Mouse (Mus musculus) midbrain, embryonic 13.5 days (tissue): Measurements from ENCODE around the gene Usp29. TPM values are rescaled to one million over a fixed set of nuclear protein-coding genes. Genes with fewer than 3 reads are reported as not detected.
"Not testable (repeated sequence)": the region's sequence is repeated elsewhere in the genome, so short reads cannot be mapped to it uniquely, and the experiment has no call there.

Source experiments
- ATAC-seq: fragments of 200-750 bp; cut with Nextera tagmentation; 2 replicates; pipeline ENCODE4 v1.8.0; 2017; ENCODE audit warnings: mild to moderate bottlenecking, moderate TSS enrichment, moderate library complexity
- H3K27ac ChIP-seq: fragments of 300-500 bp; sonication (generic); 2 replicates; pipeline ENCODE4 v1.5.1; 2015; ENCODE audit warnings: inconsistent platforms, mild to moderate bottlenecking, moderate library complexity
- H3K27me3 ChIP-seq: fragments of 300-500 bp; sonication (generic); 2 replicates; pipeline ENCODE4 v1.6.1; 2015; ENCODE audit warnings: mild to moderate bottlenecking, inconsistent platforms
- H3K36me3 ChIP-seq: fragments of 300-500 bp; sonication (generic); 2 replicates; pipeline ENCODE4 v1.6.1; 2015; ENCODE audit warnings: mild to moderate bottlenecking, inconsistent platforms
- H3K4me1 ChIP-seq: fragments of 300-500 bp; sonication (generic); replicated peaks from 2 replicates; pipeline ENCODE4 v1.6.1; 2015; ENCODE audit warnings: inconsistent platforms
- H3K4me2 ChIP-seq: fragments of 300-500 bp; sonication (generic); replicated peaks from 2 replicates; pipeline ENCODE4 v1.6.1; 2015; ENCODE audit warnings: moderate library complexity, mild to moderate bottlenecking, inconsistent platforms
- H3K4me3 ChIP-seq: fragments of 300-500 bp; sonication (generic); replicated peaks from 2 replicates; pipeline ENCODE4 v1.5.1; 2015; ENCODE audit warnings: mild to moderate bottlenecking, inconsistent platforms
- H3K9ac ChIP-seq: fragments of 300-500 bp; sonication (generic); replicated peaks from 2 replicates; pipeline ENCODE4 v1.6.1; 2015; ENCODE audit warnings: mild to moderate bottlenecking, inconsistent platforms
- H3K9me3 ChIP-seq: fragments of 300-500 bp; sonication (generic); 2 replicates; pipeline ENCODE4 v1.6.1; 2016; ENCODE audit warnings: mild to moderate bottlenecking, inconsistent platforms
- WGBS: fragments of 180-500 bp; shearing (Covaris S2); methylation state at CpG from one replicate; pipeline ENCODE4 v1.1.7; 2015; 5-methylcytosine and 5-hydroxymethylcytosine counted together
- polyA plus RNA-seq: library from polyadenylated mRNA; unstranded; fragments of >200 nt; fragmentation: Nextera tagmentation; extraction: Ambion mirVana; gene quantifications from 2 replicates; pipeline ENCODE4 v1.2.1, GENCODE M21; 2015

The Usp29 gene
- polyA plus RNA-seq, 1 experiment from 2014 or later, result 31.1 TPM

DNA sequence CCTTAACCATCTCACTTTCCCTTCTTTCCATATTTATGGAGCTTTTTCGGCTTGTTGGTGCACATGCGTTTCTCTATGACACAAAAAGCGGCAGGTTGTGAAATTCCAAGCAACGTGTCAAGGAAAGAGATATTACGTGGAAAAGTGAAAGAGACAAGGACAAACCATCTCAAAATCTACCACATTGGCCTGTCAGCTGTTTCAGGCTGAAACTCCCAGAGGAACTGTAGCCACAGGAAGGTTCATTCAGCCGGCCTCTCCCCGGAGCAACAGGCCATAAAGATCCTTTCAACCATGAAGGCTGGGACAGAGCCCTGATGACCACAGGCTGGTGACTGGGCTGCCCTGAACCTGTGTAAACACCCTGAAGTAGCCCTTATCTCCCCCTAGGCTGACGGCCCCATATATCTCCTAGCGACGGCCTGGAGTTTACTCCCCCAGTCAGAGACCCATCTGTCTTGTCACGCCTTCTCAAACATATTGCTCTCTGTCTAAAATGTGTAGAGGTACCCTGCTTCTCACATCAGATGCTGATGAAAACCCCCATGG is 43.6 kb downstream of the Usp29 start:
- H3K4me3 ChIP-seq, H3K27me3 ChIP-seq, H3K9ac ChIP-seq, ATAC-seq, H3K4me2 ChIP-seq, H3K36me3 ChIP-seq, H3K27ac ChIP-seq, H3K9me3 ChIP-seq: not testable (repeated sequence)
- WGBS, result 63% methylated on average over 11 of the region's 11 CpGs
- peaks cover 24% of the 10 kb centered on the region for H3K4me1 ChIP-seq

DNA sequence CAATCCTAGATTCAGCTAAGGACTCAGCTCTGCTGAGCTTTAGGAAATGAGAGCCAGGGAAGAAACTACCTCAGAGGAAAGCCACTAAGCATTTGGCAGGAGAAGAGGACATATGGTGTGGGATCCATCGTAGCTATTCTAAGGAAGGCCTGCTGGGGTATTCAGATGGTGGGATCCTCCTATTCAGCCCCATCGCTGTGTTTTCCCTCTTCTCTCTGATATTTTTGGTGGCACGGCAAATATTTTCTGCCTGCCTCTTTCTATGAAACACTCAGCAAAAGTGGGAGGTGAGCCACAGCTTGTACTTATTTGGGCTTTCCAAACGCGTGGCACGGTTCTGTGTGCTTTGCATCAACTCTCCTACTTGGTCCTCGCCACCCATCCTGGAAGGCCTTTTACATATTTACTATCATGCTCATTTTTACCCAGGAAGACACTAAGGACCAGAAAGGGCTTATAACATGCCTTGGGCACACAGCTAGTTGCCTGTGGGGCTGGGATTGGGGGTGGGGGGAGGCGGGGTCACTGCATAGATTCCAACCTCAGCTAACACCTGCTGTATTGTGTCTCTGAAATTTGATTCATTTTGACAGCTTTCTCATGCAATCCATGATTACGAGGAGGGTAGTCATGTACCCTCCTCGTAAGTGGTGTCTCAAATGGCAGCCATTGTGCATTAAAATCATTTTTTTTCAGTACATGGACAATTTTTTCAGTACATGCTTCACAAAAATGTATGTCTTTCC is 46.1 kb downstream of the Usp29 start:
- no peak for ATAC-seq
- 92% methylated on average over 10 of the region's 10 CpGs for WGBS
- H3K27ac ChIP-seq, result no peak overlapping the region
- no peaks in the 10 kb centered on the region for H3K27me3 ChIP-seq
- H3K9ac ChIP-seq, result no peak overlapping the region
- no peak overlapping the region for H3K4me2 ChIP-seq
- H3K4me1 ChIP-seq, result peaks cover 13% of the 10 kb centered on the region
- no peak overlapping the region for H3K4me3 ChIP-seq
- no peaks in the 10 kb centered on the region for H3K36me3 ChIP-seq
- H3K9me3 ChIP-seq, result no peaks in the 10 kb centered on the region

DNA sequence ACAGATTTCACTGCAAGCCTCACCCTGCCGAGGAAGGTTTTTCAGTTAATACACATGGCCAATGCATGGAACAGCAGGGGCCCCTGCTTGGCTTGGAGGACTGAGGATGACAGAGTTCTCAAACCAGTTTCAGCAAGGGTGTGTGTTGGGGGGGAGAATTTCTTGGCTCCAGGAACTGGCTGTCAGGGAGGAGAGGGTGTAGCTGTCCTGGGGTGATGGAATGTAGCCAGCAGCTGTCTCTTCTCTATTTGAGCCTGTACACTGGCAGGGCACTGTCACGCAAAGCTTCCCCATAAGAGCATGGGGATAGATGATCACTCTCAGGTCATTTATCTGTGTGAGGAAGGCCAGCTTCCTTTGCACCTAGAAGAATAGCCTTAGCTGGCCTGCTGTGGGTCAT is 46.7 kb downstream of the Usp29 start:
- H3K27ac ChIP-seq, result 0 out of 2 replicates have a peak overlapping the region, but pooled peaks have one; percentile 47

DNA sequence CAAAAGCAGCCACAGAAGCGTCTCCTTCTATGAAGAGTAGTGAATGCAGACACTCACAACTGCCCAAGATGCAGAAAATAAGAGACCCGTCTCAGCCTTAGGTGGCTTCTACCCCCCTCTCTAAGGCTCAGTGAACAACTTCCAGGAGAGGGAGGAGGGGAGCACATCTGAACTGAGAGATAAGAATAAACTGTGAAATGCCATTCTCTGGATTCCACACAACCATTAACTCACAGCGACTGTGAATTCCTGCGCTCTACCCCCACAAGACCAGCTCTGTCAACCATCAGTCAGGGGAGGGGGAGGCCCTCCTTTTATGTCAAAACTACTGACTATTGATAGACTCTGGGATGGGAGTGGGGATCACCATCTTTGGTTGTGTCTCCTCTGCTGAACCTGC is 47.3 kb downstream of the Usp29 start:
- no peak overlapping the region for H3K9ac ChIP-seq
- WGBS, result 58% methylated on average over 4 of the region's 4 CpGs
- no peaks in the 10 kb centered on the region for H3K36me3 ChIP-seq
- no peaks in the 10 kb centered on the region for H3K27me3 ChIP-seq
- H3K4me3 ChIP-seq, result no peak overlapping the region
- 0 out of 2 replicates have a peak overlapping the region, but pooled peaks have one; percentile 47 for H3K27ac ChIP-seq
- peaks cover 22% of the 10 kb centered on the region for H3K4me1 ChIP-seq
- ATAC-seq, result peak; percentile 16; the same call in 1 of the 2 replicates
- H3K4me2 ChIP-seq, result no peak overlapping the region
- H3K9me3 ChIP-seq, result no peaks in the 10 kb centered on the region

More for the DNA sequence above, 46.7 kb downstream of the Usp29 start:
- 68% methylated on average over 2 of the region's 2 CpGs for WGBS
- Histone ChIP-seq H3K4me2 (no peak overlapping the region), H3K36me3 (no peaks in the 10 kb centered on the region), H3K4me1 (peaks cover 18% of the 10 kb centered on the region), H3K9ac (no peak overlapping the region), H3K4me3 (no peak overlapping the region), H3K27me3 (no peaks in the 10 kb centered on the region), H3K9me3 (no peaks in the 10 kb centered on the region)
- ATAC-seq, result no peak

DNA sequence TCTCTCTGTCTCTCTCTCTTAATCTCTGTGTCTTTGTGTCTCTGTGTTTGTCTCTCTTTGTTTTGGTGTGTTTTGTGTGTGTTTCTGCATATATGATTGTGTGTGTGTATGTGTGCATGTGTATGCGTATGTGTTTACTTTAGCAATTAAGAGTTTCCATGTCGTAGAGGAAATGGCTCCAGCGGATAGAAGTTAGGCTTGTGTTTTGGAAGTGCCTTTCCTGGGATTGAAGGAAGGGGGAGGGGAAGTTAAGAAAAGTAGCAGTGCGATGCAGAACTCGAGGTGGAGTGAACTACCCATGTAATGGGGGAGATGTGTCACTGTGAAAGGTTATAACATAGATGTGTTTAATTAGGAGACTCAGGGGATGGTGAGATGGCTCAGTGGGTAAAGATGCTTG is 48.8 kb downstream of the Usp29 start:
- H3K4me1 ChIP-seq, result peaks cover 27% of the 10 kb centered on the region
- WGBS, result 91% methylated on average over 5 of the region's 5 CpGs
- no peaks in the 10 kb centered on the region for H3K36me3 ChIP-seq
- H3K4me2 ChIP-seq, result no peak overlapping the region
- H3K9me3 ChIP-seq, result no peaks in the 10 kb centered on the region
- H3K27ac ChIP-seq, result no peak overlapping the region
- H3K9ac ChIP-seq, result no peak overlapping the region
- no peaks in the 10 kb centered on the region for H3K27me3 ChIP-seq
- H3K4me3 ChIP-seq, result no peak overlapping the region
- no peak for ATAC-seq

DNA sequence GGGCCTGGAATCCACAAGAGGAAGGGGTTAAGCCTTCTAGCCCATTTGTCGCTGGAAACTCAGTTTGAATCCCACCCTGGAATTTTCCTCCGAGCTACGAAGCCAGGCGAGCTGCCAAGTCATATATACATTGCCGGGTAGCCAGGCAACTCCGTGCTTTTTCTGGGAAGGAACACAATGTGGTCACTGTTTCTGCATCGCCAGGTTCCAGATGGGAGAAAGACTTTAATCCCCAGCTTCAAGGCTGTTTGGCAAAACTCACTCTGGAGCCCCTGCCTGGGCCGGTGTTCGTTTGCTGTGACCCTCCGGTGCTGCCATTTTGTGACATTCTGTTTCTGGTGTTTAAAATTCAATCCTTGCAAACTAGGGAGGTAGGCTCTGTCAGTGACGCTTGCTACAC is 51.2 kb downstream of the Usp29 start:
- 39% methylated on average over 11 of the region's 11 CpGs for WGBS
- H3K4me1 ChIP-seq, result peaks cover 34% of the 10 kb centered on the region
- H3K9me3 ChIP-seq, result no peaks in the 10 kb centered on the region
- H3K9ac ChIP-seq, result no peak overlapping the region
- peak; percentile 56 for ATAC-seq
- H3K27ac ChIP-seq, result peak overlapping the region; percentile 15
- no peak overlapping the region for H3K4me3 ChIP-seq
- no peak overlapping the region for H3K4me2 ChIP-seq
- no peaks in the 10 kb centered on the region for H3K36me3 ChIP-seq
- no peaks in the 10 kb centered on the region for H3K27me3 ChIP-seq

DNA sequence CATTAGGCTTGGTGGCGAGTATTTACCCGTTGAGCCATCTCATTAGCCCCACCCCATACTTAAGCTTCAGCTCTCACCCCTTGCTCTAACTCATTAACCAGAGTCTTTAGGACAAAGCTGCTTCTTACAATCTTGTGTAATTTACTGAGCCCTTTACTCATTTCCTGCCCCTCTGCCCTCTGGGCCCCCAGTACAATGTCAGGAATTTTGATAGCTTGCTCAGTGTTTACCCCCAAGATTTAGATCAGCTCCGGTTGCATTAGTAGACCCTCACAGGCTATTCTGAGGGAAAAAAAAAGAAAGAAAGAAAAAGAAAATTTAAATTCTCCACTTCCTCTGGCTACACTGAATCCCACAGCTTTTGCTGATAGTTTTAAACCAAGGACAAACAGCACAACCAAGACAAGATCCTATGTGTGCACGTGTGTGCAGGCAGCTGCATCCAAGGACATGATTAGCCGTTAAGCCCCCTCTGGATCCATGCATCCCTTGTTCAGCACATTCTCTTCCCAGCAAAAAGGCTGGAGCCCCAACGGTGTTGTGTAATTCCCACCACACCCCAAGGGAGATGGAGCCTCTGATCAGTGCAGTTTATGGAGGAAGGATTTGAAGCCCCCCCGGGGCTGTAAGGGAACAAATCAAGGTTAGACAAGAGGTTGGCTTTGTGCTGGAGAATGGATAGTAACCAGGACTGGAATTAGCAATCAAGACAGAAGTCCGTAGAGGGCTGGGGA is 54.1 kb downstream of the Usp29 start:
- H3K36me3 ChIP-seq, result no peaks in the 10 kb centered on the region
- H3K4me1 ChIP-seq, result peaks cover 24% of the 10 kb centered on the region
- H3K9me3 ChIP-seq, result no peaks in the 10 kb centered on the region
- H3K9ac ChIP-seq, result no peak overlapping the region
- 16% methylated on average over 8 of the region's 8 CpGs for WGBS
- H3K27ac ChIP-seq, result peak overlapping the region; percentile 35; the same call in 1 of the 2 replicates
- no peaks in the 10 kb centered on the region for H3K27me3 ChIP-seq
- H3K4me3 ChIP-seq, result no peak overlapping the region
- no peak overlapping the region for H3K4me2 ChIP-seq
- ATAC-seq, result peak; percentile 40

DNA sequence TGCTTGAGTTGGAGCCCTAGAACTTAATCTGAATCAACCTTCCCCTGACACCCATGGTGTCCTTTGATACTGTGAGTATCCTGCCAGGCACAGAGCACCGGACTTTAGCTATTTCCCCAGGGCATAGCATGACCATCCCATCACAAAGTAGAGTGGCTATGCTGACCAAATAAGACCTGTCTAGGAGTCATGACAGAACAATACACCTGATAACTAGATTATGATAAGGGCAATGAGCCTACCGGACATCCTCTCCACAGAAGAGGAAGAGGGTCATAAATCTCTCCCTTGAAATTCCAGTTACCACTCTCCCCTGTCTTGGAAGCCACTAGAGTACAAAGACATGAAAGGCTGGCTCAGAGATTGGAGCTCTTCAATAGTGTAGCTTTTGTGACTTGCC is 56.6 kb downstream of the Usp29 start:
- H3K4me1 ChIP-seq, result peaks cover 17% of the 10 kb centered on the region
- WGBS, result 82% methylated on average over 2 of the region's 2 CpGs
- no peak for ATAC-seq
- H3K9ac ChIP-seq, result no peak overlapping the region
- H3K27me3 ChIP-seq, result no peaks in the 10 kb centered on the region
- no peak overlapping the region for H3K27ac ChIP-seq
- no peaks in the 10 kb centered on the region for H3K9me3 ChIP-seq
- no peak overlapping the region for H3K4me2 ChIP-seq
- H3K36me3 ChIP-seq, result no peaks in the 10 kb centered on the region
- no peak overlapping the region for H3K4me3 ChIP-seq

DNA sequence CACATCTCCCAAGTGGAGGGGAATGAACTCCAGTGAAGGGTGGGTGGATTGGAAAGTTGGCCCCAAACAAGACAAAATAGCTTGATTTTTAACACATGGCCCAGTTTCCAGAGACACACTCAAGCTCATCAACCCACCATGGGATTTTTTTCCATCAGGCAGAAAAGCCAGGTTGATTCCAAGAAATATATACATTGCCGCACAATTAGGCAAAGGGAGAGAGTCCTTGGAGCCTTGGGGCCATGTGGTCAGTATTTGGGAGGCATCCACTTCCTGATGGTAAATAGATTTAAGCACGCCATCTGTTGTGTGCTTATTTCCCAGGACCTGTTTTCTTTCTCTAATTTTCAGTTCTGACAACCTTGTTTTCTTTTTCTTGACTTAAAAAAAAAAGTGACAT is 57.7 kb downstream of the Usp29 start:
- Histone ChIP-seq H3K36me3 (no peaks in the 10 kb centered on the region), H3K27ac (no peak overlapping the region), H3K4me2 (no peak overlapping the region), H3K27me3 (no peaks in the 10 kb centered on the region), H3K4me1 (peaks cover 12% of the 10 kb centered on the region), H3K4me3 (no peak overlapping the region), H3K9me3 (no peaks in the 10 kb centered on the region), H3K9ac (no peak overlapping the region)
- ATAC-seq, result no peak
- 97% methylated on average over 2 of the region's 2 CpGs for WGBS

DNA sequence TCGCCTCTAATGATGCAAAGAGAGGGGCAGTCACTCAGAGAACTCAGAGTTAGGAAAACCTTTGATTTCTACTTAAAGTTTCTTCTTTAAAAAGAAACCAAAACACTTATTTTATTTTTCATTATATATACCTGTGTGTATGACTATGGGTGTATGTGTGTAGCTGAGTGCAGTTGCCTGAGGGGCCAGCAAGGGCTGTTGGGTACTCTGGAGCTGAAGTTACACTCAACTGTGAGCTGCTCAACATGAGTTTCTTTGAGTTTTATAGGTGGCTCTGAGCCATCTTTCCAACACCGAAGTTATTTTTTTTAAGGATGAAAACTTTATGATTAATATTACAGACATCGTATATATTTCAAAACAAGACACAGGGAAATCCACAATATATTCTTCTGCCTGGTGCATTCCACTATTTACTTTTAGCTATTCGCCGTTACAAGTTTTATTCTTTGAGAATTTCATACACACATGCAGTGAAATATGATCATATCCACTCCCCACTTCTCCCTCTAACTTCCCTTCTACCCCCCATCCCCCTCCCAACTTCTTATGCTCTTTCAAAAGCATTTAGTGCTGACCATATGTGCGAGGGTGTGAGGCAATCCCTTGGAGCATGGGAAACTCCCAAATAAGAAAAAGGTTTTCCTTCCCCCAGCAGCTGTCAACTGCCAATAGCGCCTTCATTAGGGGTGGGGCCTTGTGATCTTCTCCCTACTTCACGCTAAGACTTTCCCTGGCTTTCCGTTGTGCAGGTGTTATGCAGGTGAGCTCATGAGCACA is 61.1 kb downstream of the Usp29 start:
- H3K27ac ChIP-seq, result no peak overlapping the region
- H3K9me3 ChIP-seq, result no peaks in the 10 kb centered on the region
- H3K4me2 ChIP-seq, result no peak overlapping the region
- no peaks in the 10 kb centered on the region for H3K27me3 ChIP-seq
- no peaks in the 10 kb centered on the region for H3K36me3 ChIP-seq
- 93% methylated on average over 9 of the region's 9 CpGs for WGBS
- H3K4me3 ChIP-seq, result no peak overlapping the region
- ATAC-seq, result no peak
- no peak overlapping the region for H3K9ac ChIP-seq
- no peaks in the 10 kb centered on the region for H3K4me1 ChIP-seq

DNA sequence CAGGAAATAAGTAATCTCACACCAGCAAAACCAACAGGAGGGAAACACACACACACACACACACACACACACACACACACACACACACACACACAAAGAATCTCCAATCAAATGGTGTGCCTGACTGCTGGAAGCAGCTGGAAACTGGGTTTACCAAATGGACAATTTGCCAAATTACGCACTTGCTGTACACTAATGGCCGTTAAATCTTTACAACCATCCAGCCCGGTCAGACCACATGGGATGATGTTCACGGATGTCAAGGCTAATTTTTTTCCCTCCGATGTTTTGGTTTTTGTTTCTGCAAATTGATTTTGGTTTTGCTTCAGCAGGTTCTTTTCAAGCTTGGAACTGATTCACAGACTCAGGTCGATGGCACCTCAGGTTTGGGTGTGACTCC is 62.9 kb downstream of the Usp29 start:
- 84% methylated on average over 6 of the region's 6 CpGs for WGBS
- no peaks in the 10 kb centered on the region for H3K4me1 ChIP-seq

DNA sequence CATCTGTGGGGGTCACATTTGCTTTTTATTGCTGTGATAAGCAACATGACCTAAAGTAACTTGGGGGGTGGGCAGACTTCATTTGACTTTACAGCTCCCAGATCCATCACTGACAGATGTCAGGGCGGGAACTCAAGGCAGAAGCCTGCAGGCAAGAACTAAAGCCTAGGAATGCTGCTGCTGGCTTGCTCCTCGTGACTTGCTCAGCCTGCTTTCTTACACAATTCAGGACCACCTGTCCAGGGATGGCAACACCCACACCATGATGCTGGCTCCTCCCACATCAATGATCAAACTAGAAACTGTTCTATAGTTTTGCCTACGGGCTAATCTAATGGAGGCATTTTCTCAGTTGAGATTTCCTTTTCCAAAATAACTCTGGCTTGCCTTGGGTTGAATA is 63.4 kb downstream of the Usp29 start:
- 83% methylated on average over 3 of the region's 3 CpGs for WGBS
- no peaks in the 10 kb centered on the region for H3K36me3 ChIP-seq
- H3K27ac ChIP-seq, result no peak overlapping the region
- no peaks in the 10 kb centered on the region for H3K9me3 ChIP-seq
- H3K4me2 ChIP-seq, result no peak overlapping the region
- H3K4me3 ChIP-seq, result no peak overlapping the region
- H3K27me3 ChIP-seq, result no peaks in the 10 kb centered on the region
- no peak overlapping the region for H3K9ac ChIP-seq
- H3K4me1 ChIP-seq, result no peaks in the 10 kb centered on the region
- ATAC-seq, result no peak

More for the DNA sequence above, 62.9 kb downstream of the Usp29 start:
- Histone ChIP-seq H3K36me3 (no peaks in the 10 kb centered on the region), H3K9me3 (no peaks in the 10 kb centered on the region), H3K27ac (no peak overlapping the region), H3K9ac (no peak overlapping the region), H3K27me3 (no peaks in the 10 kb centered on the region), H3K4me2 (no peak overlapping the region), H3K4me3 (no peak overlapping the region)
- no peak for ATAC-seq
